Mouse (Mus musculus) limb, embryonic 14.5 days (tissue): ENCODE results near the gene Rabgef1. TPM values are rescaled to one million over a fixed set of nuclear protein-coding genes. Genes with fewer than 3 reads are reported as not detected.

Source experiments
- ATAC-seq: fragments of 200-750 bp; cut with Nextera tagmentation; 2 replicates; pipeline ENCODE4 v1.8.0; 2017; ENCODE audit warnings: low read depth, moderate number of reproducible peaks, moderate TSS enrichment; ENCODE audit not compliant: low FRiP score
- DNase-seq: peaks from one replicate; pipeline ENCODE4 v3.0.0-alpha.2; 2015; ENCODE audit warnings: low spot score
- H3K27ac ChIP-seq: fragments of 300-500 bp; sonication (generic); replicated peaks from 2 replicates; pipeline ENCODE4 v1.5.1; 2014; ENCODE audit warnings: low read depth, mild to moderate bottlenecking, low read length, moderate library complexity, mixed read lengths
- H3K27me3 ChIP-seq: fragments of 300-500 bp; sonication (generic); 2 replicates; pipeline ENCODE4 v1.6.1; 2014; ENCODE audit warnings: low read length, mixed read lengths; ENCODE audit not compliant: control insufficient read depth, insufficient read depth
- H3K36me3 ChIP-seq: fragments of 300-500 bp; sonication (generic); 2 replicates; pipeline ENCODE4 v1.6.1; 2014; ENCODE audit warnings: mild to moderate bottlenecking, low read length, moderate library complexity, mixed read lengths; ENCODE audit not compliant: control insufficient read depth, insufficient read depth
- H3K4me1 ChIP-seq: fragments of 300-500 bp; sonication (generic); 2 replicates; pipeline ENCODE4 v1.6.1; 2014; ENCODE audit warnings: antibody characterized with exemption, low read length, mixed read lengths; ENCODE audit not compliant: control insufficient read depth, insufficient read depth
- H3K4me2 ChIP-seq: fragments of 300-500 bp; sonication (generic); replicated peaks from 2 replicates; pipeline ENCODE4 v1.6.1; 2014; ENCODE audit warnings: low read depth, mild to moderate bottlenecking, low read length, moderate library complexity; ENCODE audit not compliant: severe bottlenecking
- H3K4me3 ChIP-seq: fragments of 300-500 bp; sonication (generic); replicated peaks from 2 replicates; pipeline ENCODE4 v1.5.1; 2014; ENCODE audit warnings: low read length
- H3K9ac ChIP-seq: fragments of 300-500 bp; sonication (generic); 2 replicates; pipeline ENCODE4 v1.6.1; 2014; ENCODE audit warnings: mild to moderate bottlenecking, low read depth, low read length, moderate library complexity; ENCODE audit not compliant: severe bottlenecking
- H3K9me3 ChIP-seq: fragments of 300-500 bp; sonication (generic); 2 replicates; pipeline ENCODE4 v1.6.1; 2016; ENCODE audit warnings: low read length; ENCODE audit not compliant: control insufficient read depth
- POLR2A ChIP-seq: fragments of 200-500 bp; IDR thresholded peaks from 2 replicates; pipeline ENCODE4 v1.8.0; 2012; ENCODE audit warnings: inconsistent platforms, mild to moderate bottlenecking, moderate library complexity, borderline replicate concordance; ENCODE audit not compliant: insufficient read depth, insufficient read length; ENCODE audit errors: extremely low read depth
- WGBS: fragments of 180-500 bp; shearing (Covaris S2); extraction: QIAGEN DNeasy Blood & Tissue Kit; methylation state at CpG from one replicate; pipeline ENCODE4 v1.1.7; 2014; 5-methylcytosine and 5-hydroxymethylcytosine counted together
- polyA plus RNA-seq, 2 experiments: library from polyadenylated mRNA; depleted of rRNA in 1 of 2; stranded (reverse) in 1 of 2; unstranded in 1 of 2; fragments of >200 nt; fragmentation: Nextera tagmentation in 1 of 2; extraction: Ambion mirVana in 1 of 2; gene quantifications; 2 replicates each; pipeline versions ENCODE4 v1.2.1 to v1.2.3; 2012 to 2014

Gene Rabgef1
- polyA plus RNA-seq, 2 experiments: 19.4 to 20.2 TPM

DNA sequence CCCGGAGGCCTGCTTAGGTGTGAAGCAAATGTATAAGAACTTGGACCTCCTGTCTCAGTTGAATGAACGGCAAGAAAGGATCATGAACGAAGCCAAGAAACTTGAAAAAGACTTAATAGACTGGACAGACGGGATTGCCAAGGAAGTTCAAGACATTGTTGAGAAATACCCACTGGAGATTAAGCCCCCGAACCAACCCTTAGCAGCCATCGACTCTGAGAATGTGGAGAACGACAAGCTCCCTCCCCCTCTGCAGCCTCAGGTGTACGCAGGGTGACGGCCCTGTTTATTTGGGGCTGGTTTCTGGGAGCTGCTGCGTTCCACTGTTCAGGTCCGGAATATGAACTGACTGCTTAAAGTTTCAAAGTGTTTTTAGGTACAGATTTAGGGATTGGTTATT lies 41.4 kb downstream of the Rabgef1 start:
- Histone ChIP-seq H3K4me2 (no peak overlapping the region), H3K9me3 (no peaks in the 10 kb centered on the region), H3K27me3 (no peaks in the 10 kb centered on the region), H3K36me3 (peaks cover 54% of the 10 kb centered on the region), H3K4me3 (no peak overlapping the region), H3K27ac (no peak overlapping the region), H3K9ac (no peak overlapping the region), H3K4me1 (no peaks in the 10 kb centered on the region)
- ATAC-seq (no peak), DNase-seq (no peak)
- 91% methylated on average over 11 of the region's 11 CpGs for WGBS
- no peak for TF ChIP-seq POLR2A

DNA sequence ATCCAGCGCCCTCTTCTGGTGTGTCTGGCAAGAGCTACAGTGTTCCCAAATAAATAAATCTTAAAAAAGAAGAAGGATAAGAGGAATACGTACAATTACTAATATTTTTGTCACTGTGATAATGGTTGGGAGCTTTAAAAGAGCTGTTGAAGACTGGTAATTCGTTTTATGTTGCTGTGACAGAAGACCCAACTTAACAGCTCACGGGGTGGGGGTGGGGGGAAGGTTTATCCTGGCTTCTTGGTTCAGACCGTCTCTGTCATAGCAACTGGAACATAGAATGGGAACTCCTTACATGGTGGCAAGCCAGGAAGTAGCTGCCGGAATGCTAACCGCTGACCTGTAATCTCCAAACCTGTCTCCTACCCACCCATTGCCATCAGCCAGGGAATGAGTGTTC lies 45.2 kb downstream of the Rabgef1 start, which contains the start of gene Tmem248:
Tmem248 (plus strand) TSS at position 301 of the 400 bp plus-strand sequence.
- DNase-seq: no peak
- WGBS: 86% methylated on average over 7 of the region's 7 CpGs
- peaks cover 5% of the 10 kb centered on the region; the same call in 1 of the 2 replicates for H3K4me1 ChIP-seq

DNA sequence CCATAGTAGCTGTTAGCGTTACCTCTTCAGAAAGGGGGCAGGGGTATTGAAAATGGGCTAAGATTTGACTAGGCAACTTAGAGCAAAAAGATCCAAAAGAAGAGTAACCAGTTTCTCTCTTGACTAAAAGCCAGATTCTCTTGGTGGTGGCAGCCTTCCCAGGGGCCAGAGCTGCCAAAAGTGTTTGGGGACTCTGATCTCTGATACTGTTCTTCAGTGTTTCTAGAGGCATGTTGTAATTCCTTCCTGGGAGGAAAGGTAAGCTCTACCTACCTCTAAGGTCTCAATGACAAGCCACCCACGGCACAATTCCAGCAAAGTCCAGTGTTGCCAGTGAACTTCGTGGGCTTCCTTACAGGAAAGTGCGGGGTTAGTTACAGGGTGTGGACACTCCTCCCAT lies 45.8 kb downstream of the Rabgef1 start:
- Histone ChIP-seq H3K9me3 (no peaks in the 10 kb centered on the region), H3K27me3 (no peaks in the 10 kb centered on the region), H3K9ac (no peak overlapping the region), H3K4me2 (no peak overlapping the region), H3K4me3 (no peak overlapping the region), H3K4me1 (peaks cover 5% of the 10 kb centered on the region; the same call in 1 of the 2 replicates), H3K27ac (no peak overlapping the region), H3K36me3 (peaks cover 20% of the 10 kb centered on the region)
- WGBS: 89% methylated on average over 4 of the region's 4 CpGs
- TF ChIP-seq POLR2A: no peak
- no peak for DNase-seq
- no peak for ATAC-seq

More for the DNA sequence above, 45.2 kb downstream of the Rabgef1 start, which contains the start of gene Tmem248:
- TF ChIP-seq POLR2A: no peak
- no peaks in the 10 kb centered on the region for H3K9me3 ChIP-seq
- H3K9ac ChIP-seq: no peak within 1 kb of the TSS
- no peak within 1 kb of the TSS for H3K27ac ChIP-seq
- no peak within 1 kb of the TSS for H3K4me3 ChIP-seq
- no peak for ATAC-seq
- H3K27me3 ChIP-seq: no peaks in the 10 kb centered on the region
- H3K4me2 ChIP-seq: no peak within 1 kb of the TSS
- H3K36me3 ChIP-seq: peaks cover 25% of the 10 kb centered on the region

- H3K4me1 ChIP-seq: peaks cover 8% of the 10 kb centered on the region
- no peaks in the 10 kb centered on the region for H3K27me3 ChIP-seq
- H3K4me3 ChIP-seq: no peak overlapping the region
- H3K9ac ChIP-seq: no peak overlapping the region
- DNase-seq: no peak
- H3K4me2 ChIP-seq: no peak overlapping the region
- TF ChIP-seq POLR2A: no peak
- H3K36me3 ChIP-seq: peaks cover 11% of the 10 kb centered on the region
- 89% methylated on average over 5 of the region's 5 CpGs for WGBS
- H3K9me3 ChIP-seq: no peaks in the 10 kb centered on the region
- H3K27ac ChIP-seq: no peak overlapping the region
- ATAC-seq: no peak
Measured at GRCm38 (mm10) chr5:130218336-130218735, 46.7 kb downstream of the Rabgef1 start.

DNA sequence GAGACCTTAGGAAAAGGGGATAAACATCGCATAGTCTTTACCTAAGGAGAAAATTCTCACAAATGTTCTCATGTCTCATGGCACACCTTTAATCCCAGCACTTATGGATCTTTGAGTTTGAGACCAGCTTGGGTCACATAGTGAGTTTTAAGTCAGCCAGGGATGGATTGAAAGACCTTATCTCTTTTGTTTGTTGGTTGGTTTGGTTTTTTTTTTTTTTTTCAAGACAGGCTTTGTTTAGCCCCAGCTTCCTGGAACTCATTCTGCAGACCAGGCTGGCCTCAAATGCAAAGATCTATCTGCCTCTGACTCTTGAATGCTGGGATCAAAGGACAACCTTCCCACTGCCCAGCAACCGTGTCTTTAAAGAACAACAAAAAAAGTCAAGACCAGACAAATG lies 49.7 kb downstream of the Rabgef1 start:
- H3K36me3 ChIP-seq: peaks cover 10% of the 10 kb centered on the region
- H3K4me3 ChIP-seq: peak overlapping the region; percentile 100
- H3K9ac ChIP-seq: 0 out of 2 replicates have a peak overlapping the region, but pooled peaks have one; percentile 97
- H3K4me2 ChIP-seq: peak overlapping the region; percentile 73
- H3K4me1 ChIP-seq: peaks cover 13% of the 10 kb centered on the region
- no peak for ATAC-seq
- H3K27me3 ChIP-seq: no peaks in the 10 kb centered on the region
- WGBS: 51% methylated on average over 2 of the region's 2 CpGs
- no peak overlapping the region for H3K27ac ChIP-seq
- no peak for TF ChIP-seq POLR2A
- H3K9me3 ChIP-seq: no peaks in the 10 kb centered on the region
- DNase-seq: no peak
